Mouse (Mus musculus): ENCODE results near the gene Gm28038. TPM values are rescaled to one million over a fixed set of nuclear protein-coding genes. Genes with fewer than 3 reads are reported as not detected.

Gm28038 gene
- polyA plus RNA-seq, 1 experiment from 2014 or later: not detected

GRCm38 (mm10) chr2:30255631-30256395 is 25.0 kb upstream of the Gm28038 start:
- DNase-seq (ENCODE audit: low spot score): no peak
- 97% methylated on average over 42 of the region's 42 CpGs for WGBS
- no peak overlapping the region for H3K9ac ChIP-seq
- H3K4me2 ChIP-seq (replicated peaks): no peak overlapping the region
- H3K27me3 ChIP-seq (ENCODE audit: control insufficient read depth, insufficient read depth, low read length): no peaks in the 10 kb centered on the region
- H3K4me3 ChIP-seq (replicated peaks; ENCODE audit: low read length): no peak overlapping the region
- no peaks in the 10 kb centered on the region for H3K4me1 ChIP-seq (replicated peaks; ENCODE audit: control insufficient read depth, insufficient read depth, low read length)
- no peaks in the 10 kb centered on the region for H3K9me3 ChIP-seq (ENCODE audit: control insufficient read depth, low read length)
- no peak overlapping the region for H3K27ac ChIP-seq
- ATAC-seq (ENCODE audit: low FRiP score): no peak
- H3K36me3 ChIP-seq (replicated peaks; ENCODE audit: control insufficient read depth, insufficient read depth): peaks cover 74% of the 10 kb centered on the region

GRCm38 (mm10) chr2:30256616-30257350 is 24.1 kb upstream of the Gm28038 start:
- H3K9me3 ChIP-seq (ENCODE audit: control insufficient read depth, low read length): no peaks in the 10 kb centered on the region
- ATAC-seq (ENCODE audit: low FRiP score) (no peak), DNase-seq (ENCODE audit: low spot score) (no peak)
- no peak overlapping the region for H3K4me3 ChIP-seq (replicated peaks; ENCODE audit: low read length)
- no peak overlapping the region for H3K4me2 ChIP-seq (replicated peaks)
- H3K36me3 ChIP-seq (replicated peaks; ENCODE audit: control insufficient read depth, insufficient read depth): peaks cover 72% of the 10 kb centered on the region
- H3K9ac ChIP-seq: no peak overlapping the region
- H3K4me1 ChIP-seq (replicated peaks; ENCODE audit: control insufficient read depth, insufficient read depth, low read length): no peaks in the 10 kb centered on the region
- H3K27ac ChIP-seq: no peak overlapping the region
- H3K27me3 ChIP-seq (ENCODE audit: control insufficient read depth, insufficient read depth, low read length): no peaks in the 10 kb centered on the region
- WGBS: 98% methylated on average over 30 of the region's 30 CpGs

- Histone ChIP-seq H3K4me2 (replicated peaks) (no peak overlapping the region), H3K9me3 (ENCODE audit: control insufficient read depth, low read length) (no peaks in the 10 kb centered on the region), H3K27me3 (ENCODE audit: control insufficient read depth, insufficient read depth, low read length) (no peaks in the 10 kb centered on the region), H3K4me3 (replicated peaks; ENCODE audit: low read length) (no peak overlapping the region), H3K4me1 (replicated peaks; ENCODE audit: control insufficient read depth, insufficient read depth, low read length) (no peaks in the 10 kb centered on the region), H3K27ac (no peak overlapping the region), H3K36me3 (replicated peaks; ENCODE audit: control insufficient read depth, insufficient read depth) (peaks cover 78% of the 10 kb centered on the region), H3K9ac (no peak overlapping the region)
- WGBS: 91% methylated on average over 7 of the region's 7 CpGs
- no peak for DNase-seq (ENCODE audit: low spot score)
- no peak for ATAC-seq (ENCODE audit: low FRiP score)
Measured at GRCm38 (mm10) chr2:30257699-30258460, 23.0 kb upstream of the Gm28038 start.

- peaks cover 86% of the 10 kb centered on the region for H3K36me3 ChIP-seq (replicated peaks; ENCODE audit: control insufficient read depth, insufficient read depth)
- no peak overlapping the region for H3K27ac ChIP-seq
- no peak for DNase-seq (ENCODE audit: low spot score)
- H3K4me3 ChIP-seq (replicated peaks; ENCODE audit: low read length): no peak overlapping the region
- no peaks in the 10 kb centered on the region for H3K9me3 ChIP-seq (ENCODE audit: control insufficient read depth, low read length)
- H3K4me1 ChIP-seq (replicated peaks; ENCODE audit: control insufficient read depth, insufficient read depth, low read length): 0 out of 2 replicates have a peak, but pooled peaks cover 3% of the 10 kb centered on the region
- no peak for ATAC-seq (ENCODE audit: low FRiP score)
- H3K9ac ChIP-seq: no peak overlapping the region
- no peak overlapping the region for H3K4me2 ChIP-seq (replicated peaks)
- H3K27me3 ChIP-seq (ENCODE audit: control insufficient read depth, insufficient read depth, low read length): no peaks in the 10 kb centered on the region
- 87% methylated on average over 4 of the region's 4 CpGs for WGBS
Measured at GRCm38 (mm10) chr2:30258600-30258999, 22.2 kb upstream of the Gm28038 start.

- no peak for DNase-seq (ENCODE audit: low spot score)
- 90% methylated on average over 15 of the region's 15 CpGs for WGBS
- H3K27me3 ChIP-seq (ENCODE audit: control insufficient read depth, insufficient read depth, low read length): no peaks in the 10 kb centered on the region
- no peak overlapping the region for H3K4me3 ChIP-seq (replicated peaks; ENCODE audit: low read length)
- H3K36me3 ChIP-seq (replicated peaks; ENCODE audit: control insufficient read depth, insufficient read depth): peaks cover 93% of the 10 kb centered on the region
- H3K9me3 ChIP-seq (ENCODE audit: control insufficient read depth, low read length): no peaks in the 10 kb centered on the region
- peaks cover 3% of the 10 kb centered on the region; the same call in 1 of the 2 replicates for H3K4me1 ChIP-seq (replicated peaks; ENCODE audit: control insufficient read depth, insufficient read depth, low read length)
- H3K4me2 ChIP-seq (replicated peaks): no peak overlapping the region
- H3K27ac ChIP-seq: no peak overlapping the region
- H3K9ac ChIP-seq: no peak overlapping the region
- ATAC-seq (ENCODE audit: low FRiP score): no peak
Measured at GRCm38 (mm10) chr2:30259131-30260064, 21.4 kb upstream of the Gm28038 start.

- Histone ChIP-seq H3K9ac (no peak overlapping the region), H3K4me2 (replicated peaks) (no peak overlapping the region), H3K36me3 (replicated peaks; ENCODE audit: control insufficient read depth, insufficient read depth) (peaks cover 83% of the 10 kb centered on the region), H3K9me3 (ENCODE audit: control insufficient read depth, low read length) (no peaks in the 10 kb centered on the region), H3K27me3 (ENCODE audit: control insufficient read depth, insufficient read depth, low read length) (no peaks in the 10 kb centered on the region), H3K27ac (no peak overlapping the region), H3K4me3 (replicated peaks; ENCODE audit: low read length) (no peak overlapping the region), H3K4me1 (replicated peaks; ENCODE audit: control insufficient read depth, insufficient read depth, low read length) (peaks cover 20% of the 10 kb centered on the region)
- DNase-seq (ENCODE audit: low spot score): no peak
- no peak for ATAC-seq (ENCODE audit: low FRiP score)
- WGBS: 90% methylated on average over 4 of the region's 4 CpGs
Measured at GRCm38 (mm10) chr2:30261064-30261736, 19.6 kb upstream of the Gm28038 start.

GRCm38 (mm10) chr2:30261921-30262839 is 18.7 kb upstream of the Gm28038 start:
- H3K4me1 ChIP-seq (replicated peaks; ENCODE audit: control insufficient read depth, insufficient read depth, low read length): peaks cover 20% of the 10 kb centered on the region
- no peak overlapping the region for H3K9ac ChIP-seq
- WGBS: 80% methylated on average over 18 of the region's 18 CpGs
- no peak overlapping the region for H3K4me3 ChIP-seq (replicated peaks; ENCODE audit: low read length)
- H3K36me3 ChIP-seq (replicated peaks; ENCODE audit: control insufficient read depth, insufficient read depth): peaks cover 73% of the 10 kb centered on the region
- no peaks in the 10 kb centered on the region for H3K9me3 ChIP-seq (ENCODE audit: control insufficient read depth, low read length)
- H3K27me3 ChIP-seq (ENCODE audit: control insufficient read depth, insufficient read depth, low read length): no peaks in the 10 kb centered on the region
- DNase-seq (ENCODE audit: low spot score): no peak
- ATAC-seq (ENCODE audit: low FRiP score): no peak
- H3K4me2 ChIP-seq (replicated peaks): no peak overlapping the region
- no peak overlapping the region for H3K27ac ChIP-seq

Data from hindbrain, embryonic 14.5 days (tissue).